Mouse (Mus musculus) intestine, postnatal 0 days (tissue): ENCODE measurements at regions not wholly inside any gene's neighbourhood (a gene's known extent, or its start where the extent isn't known, plus 50 kb on each side); places are given as distances from the start of the nearest gene placed in this dataset.

Source experiments
- ATAC-seq: fragments of 200-750 bp; cut with Nextera tagmentation; 2 replicates; pipeline ENCODE4 v1.8.0; 2017; ENCODE audit warnings: mild to moderate bottlenecking, moderate TSS enrichment, moderate library complexity
- H3K27ac ChIP-seq: fragments of 300-500 bp; sonication (generic); 2 replicates; pipeline ENCODE4 v1.5.1; 2014; ENCODE audit warnings: mild to moderate bottlenecking, low read depth, low read length, moderate library complexity
- H3K27me3 ChIP-seq: fragments of 300-500 bp; sonication (generic); replicated peaks from 2 replicates; pipeline ENCODE4 v1.6.1; 2014; ENCODE audit warnings: low read length, mixed read lengths; ENCODE audit not compliant: control insufficient read depth, insufficient read depth
- H3K36me3 ChIP-seq: fragments of 300-500 bp; sonication (generic); 2 replicates; pipeline ENCODE4 v1.6.1; 2014; ENCODE audit warnings: mild to moderate bottlenecking, moderate library complexity; ENCODE audit not compliant: control insufficient read depth, insufficient read depth
- H3K4me1 ChIP-seq: fragments of 300-500 bp; sonication (generic); replicated peaks from 2 replicates; pipeline ENCODE4 v1.6.1; 2014; ENCODE audit warnings: antibody characterized with exemption, low read length, mixed read lengths; ENCODE audit not compliant: control insufficient read depth, insufficient read depth
- H3K4me2 ChIP-seq: fragments of 300-500 bp; sonication (generic); replicated peaks from 2 replicates; pipeline ENCODE4 v1.6.1; 2014; ENCODE audit warnings: low read depth, mild to moderate bottlenecking, moderate library complexity
- H3K4me3 ChIP-seq: fragments of 300-500 bp; sonication (generic); 2 replicates; pipeline ENCODE4 v1.5.1; 2014; ENCODE audit warnings: low read depth, low read length
- H3K9ac ChIP-seq: fragments of 300-500 bp; sonication (generic); 2 replicates; pipeline ENCODE4 v1.6.1; 2014; ENCODE audit warnings: mild to moderate bottlenecking, low read depth, low read length
- H3K9me3 ChIP-seq: fragments of 300-500 bp; sonication (generic); 2 replicates; pipeline ENCODE4 v1.6.1; 2016; ENCODE audit warnings: mixed run types; ENCODE audit not compliant: control insufficient read depth
- CTCF ChIP-seq: sonication (generic); IDR thresholded peaks from 2 replicates; pipeline ENCODE4 v1.5.1; 2016; ENCODE audit warnings: low read depth, mild to moderate bottlenecking, control low read depth, antibody characterized with exemption, moderate library complexity
- WGBS: fragments of 180-500 bp; shearing (Covaris S2); extraction: QIAGEN DNeasy Blood & Tissue Kit; methylation state at CpG from one replicate; pipeline ENCODE4 v1.1.7; 2014; 5-methylcytosine and 5-hydroxymethylcytosine counted together

DNA sequence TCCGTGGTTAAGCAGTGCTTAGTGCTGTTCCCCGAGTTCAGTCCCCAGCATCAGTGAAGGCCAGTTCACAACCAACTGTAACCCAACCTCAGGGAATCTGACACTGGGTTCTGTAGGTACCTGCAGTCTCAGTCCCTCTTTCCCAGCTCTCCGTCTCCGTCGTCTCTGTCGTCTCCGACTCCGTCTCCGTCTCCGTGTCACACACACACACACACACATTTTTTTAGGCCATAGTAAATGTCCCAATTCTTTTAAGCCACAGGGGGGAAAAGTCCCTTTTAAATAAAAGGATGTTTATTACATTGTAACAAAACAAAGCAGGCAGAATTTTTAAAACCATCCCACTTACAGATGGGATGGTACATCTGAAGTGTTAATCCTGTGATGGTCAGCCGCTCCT is 145.3 kb downstream of the Nufip1 start:
- H3K27ac ChIP-seq: no peak overlapping the region
- TF ChIP-seq CTCF: no peak
- WGBS: 93% methylated on average over 11 of the region's 11 CpGs

DNA sequence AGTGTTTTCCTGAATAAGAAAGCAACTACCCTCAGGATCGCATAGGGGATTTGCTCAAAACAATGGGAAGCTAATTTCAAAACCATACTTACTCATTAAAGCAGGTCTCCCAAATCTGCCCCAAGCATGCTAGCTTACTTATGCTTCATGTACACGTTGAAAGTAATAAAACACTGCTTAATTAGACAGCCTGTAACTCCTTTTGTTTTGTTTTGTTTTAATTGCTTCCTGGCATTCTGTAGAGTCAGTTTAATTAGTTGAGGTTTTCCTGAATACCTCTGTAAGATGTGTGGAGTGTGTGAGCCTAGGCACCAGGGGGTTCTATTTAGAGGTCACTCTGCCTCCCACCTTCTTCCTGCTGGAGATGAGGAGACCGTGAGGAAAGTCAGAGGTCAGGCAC is 147.9 kb downstream of the Nufip1 start:
- H3K27me3 ChIP-seq: no peaks in the 10 kb centered on the region
- no peaks in the 10 kb centered on the region for H3K36me3 ChIP-seq
- H3K27ac ChIP-seq: no peak overlapping the region
- WGBS: 49% methylated on average over 3 of the region's 3 CpGs
- H3K4me3 ChIP-seq: no peak overlapping the region
- no peaks in the 10 kb centered on the region for H3K9me3 ChIP-seq
- no peak for TF ChIP-seq CTCF
- ATAC-seq: no peak
- no peaks in the 10 kb centered on the region for H3K4me1 ChIP-seq
- H3K4me2 ChIP-seq: no peak overlapping the region
- no peak overlapping the region for H3K9ac ChIP-seq

More for the DNA sequence above, 145.3 kb downstream of the Nufip1 start:
- no peak overlapping the region for H3K4me3 ChIP-seq
- no peaks in the 10 kb centered on the region for H3K9me3 ChIP-seq
- no peak overlapping the region for H3K9ac ChIP-seq
- no peak overlapping the region for H3K4me2 ChIP-seq
- no peaks in the 10 kb centered on the region for H3K4me1 ChIP-seq
- ATAC-seq: no peak
- H3K36me3 ChIP-seq: no peaks in the 10 kb centered on the region
- no peaks in the 10 kb centered on the region for H3K27me3 ChIP-seq

DNA sequence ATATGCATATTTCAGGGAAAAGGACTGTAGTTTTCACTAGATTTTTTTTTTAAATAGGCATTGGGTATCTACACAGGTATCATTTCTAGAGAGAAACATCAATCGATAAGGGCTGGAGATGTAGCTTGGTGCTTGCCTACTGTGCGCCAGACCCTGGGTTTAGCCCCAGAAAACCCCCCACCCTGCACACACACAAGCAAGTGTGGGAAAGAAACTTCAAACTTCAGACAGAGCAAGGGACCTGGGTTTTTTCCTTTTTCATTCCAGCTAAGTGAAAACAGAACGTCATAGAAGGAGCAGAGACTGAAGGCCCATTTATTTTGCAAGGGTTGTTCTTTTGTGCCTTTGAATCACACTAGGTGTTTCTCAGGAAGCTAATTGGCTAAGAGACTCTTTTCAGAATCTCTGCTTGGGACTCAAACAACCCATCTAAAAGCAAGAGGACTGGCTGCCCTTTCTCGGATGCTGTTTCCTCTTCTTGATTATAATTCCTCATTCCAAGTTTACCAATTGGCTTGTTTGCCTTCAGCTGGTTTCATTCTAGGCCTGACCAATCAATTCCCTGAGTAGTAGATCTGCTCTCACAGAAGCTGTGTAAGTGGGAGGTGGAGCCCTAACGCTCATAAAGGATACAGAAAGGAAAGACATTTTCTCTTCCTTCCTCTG is 150.1 kb downstream of the Nufip1 start:
- no peak overlapping the region for H3K4me2 ChIP-seq
- no peaks in the 10 kb centered on the region for H3K9me3 ChIP-seq
- H3K36me3 ChIP-seq: no peaks in the 10 kb centered on the region
- no peak for TF ChIP-seq CTCF
- ATAC-seq: no peak
- H3K27me3 ChIP-seq: no peaks in the 10 kb centered on the region
- H3K27ac ChIP-seq: no peak overlapping the region
- WGBS: 64% methylated on average over 5 of the region's 5 CpGs
- H3K4me1 ChIP-seq: no peaks in the 10 kb centered on the region
- H3K4me3 ChIP-seq: no peak overlapping the region
- H3K9ac ChIP-seq: no peak overlapping the region

DNA sequence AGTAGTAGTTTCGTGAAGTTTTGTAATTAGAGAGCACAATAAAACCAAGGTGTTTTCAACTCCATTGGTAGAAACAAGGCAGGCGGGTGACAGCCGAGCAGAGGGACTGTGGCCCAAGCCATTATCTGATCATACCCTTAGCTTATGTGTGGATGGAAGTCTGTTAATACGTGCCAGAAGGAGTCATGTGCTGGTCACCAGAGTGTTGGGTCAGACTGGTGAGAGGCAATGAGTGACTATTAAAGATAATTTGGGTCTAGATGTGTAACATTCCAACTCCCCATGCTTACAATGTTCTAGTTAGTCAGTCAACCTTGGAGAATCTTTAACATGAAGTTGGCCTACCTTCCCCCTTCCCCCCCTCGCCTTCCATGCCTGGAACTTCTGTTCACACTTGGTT is 151.1 kb upstream of the Tsc22d1 start:
- Histone ChIP-seq H3K9me3 (no peaks in the 10 kb centered on the region), H3K36me3 (no peaks in the 10 kb centered on the region), H3K9ac (no peak overlapping the region), H3K27me3 (no peaks in the 10 kb centered on the region), H3K4me2 (no peak overlapping the region), H3K4me1 (0 out of 2 replicates have a peak, but pooled peaks cover 4% of the 10 kb centered on the region), H3K4me3 (no peak overlapping the region), H3K27ac (no peak overlapping the region)
- TF ChIP-seq CTCF: no peak
- WGBS: 81% methylated on average over 5 of the region's 5 CpGs
- ATAC-seq: no peak

DNA sequence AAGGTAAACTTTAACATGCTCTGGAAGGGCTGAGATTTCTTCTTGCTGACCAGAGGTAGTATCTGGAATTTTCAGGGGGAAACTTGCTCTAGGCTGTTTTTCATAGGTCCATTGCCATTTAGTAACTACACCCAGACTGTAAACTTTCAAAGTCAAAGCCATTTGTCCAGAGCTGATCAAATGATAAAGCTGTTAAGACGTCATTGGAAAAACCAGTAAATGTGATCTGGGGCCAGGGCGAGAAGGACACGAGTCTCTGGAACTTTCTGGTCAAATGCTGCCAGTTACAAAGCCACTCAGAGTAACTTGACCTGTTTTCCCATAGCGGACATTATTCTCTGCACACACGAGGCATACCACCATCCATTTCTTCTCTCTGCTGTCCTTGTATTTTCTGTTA is 148.9 kb upstream of the Tsc22d1 start:
- TF ChIP-seq CTCF: no peak
- Histone ChIP-seq H3K36me3 (no peaks in the 10 kb centered on the region), H3K4me3 (no peak overlapping the region), H3K4me2 (no peak overlapping the region), H3K27ac (no peak overlapping the region), H3K4me1 (peaks cover 4% of the 10 kb centered on the region; the same call in 1 of the 2 replicates), H3K9ac (no peak overlapping the region), H3K9me3 (no peaks in the 10 kb centered on the region), H3K27me3 (no peaks in the 10 kb centered on the region)
- ATAC-seq: no peak
- WGBS: 92% methylated on average over 5 of the region's 5 CpGs

DNA sequence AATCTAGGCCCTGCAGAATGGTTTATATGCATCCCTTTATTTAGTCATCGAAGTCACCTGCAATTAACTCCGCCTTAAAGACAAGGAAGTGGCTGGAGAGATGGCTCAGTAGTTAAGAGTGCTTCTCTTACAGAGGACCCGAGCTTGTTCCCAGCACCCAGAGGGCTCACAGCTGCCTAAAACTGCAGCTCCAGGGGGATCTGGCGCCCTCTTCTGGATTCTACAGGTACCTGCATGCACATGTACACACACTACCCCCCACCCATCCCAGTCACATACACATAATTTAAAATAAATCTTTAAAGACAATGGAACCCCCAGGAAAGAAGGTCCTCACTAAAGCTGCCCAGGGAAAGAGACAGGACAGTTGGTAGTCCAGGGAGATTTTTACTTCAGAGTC is 148.5 kb upstream of the Tsc22d1 start:
- H3K27ac ChIP-seq: no peak overlapping the region
- H3K4me2 ChIP-seq: no peak overlapping the region
- no peaks in the 10 kb centered on the region for H3K36me3 ChIP-seq
- no peak overlapping the region for H3K4me3 ChIP-seq
- no peaks in the 10 kb centered on the region for H3K9me3 ChIP-seq
- no peak for ATAC-seq
- WGBS: 73% methylated on average over 4 of the region's 4 CpGs
- TF ChIP-seq CTCF: peak; percentile 30; the same call in 1 of the 2 replicates
- H3K9ac ChIP-seq: no peak overlapping the region
- H3K4me1 ChIP-seq: peaks cover 4% of the 10 kb centered on the region; the same call in 1 of the 2 replicates
- H3K27me3 ChIP-seq: no peaks in the 10 kb centered on the region
